Mouse (Mus musculus): ENCODE results near the gene Lpar5.

DNA sequence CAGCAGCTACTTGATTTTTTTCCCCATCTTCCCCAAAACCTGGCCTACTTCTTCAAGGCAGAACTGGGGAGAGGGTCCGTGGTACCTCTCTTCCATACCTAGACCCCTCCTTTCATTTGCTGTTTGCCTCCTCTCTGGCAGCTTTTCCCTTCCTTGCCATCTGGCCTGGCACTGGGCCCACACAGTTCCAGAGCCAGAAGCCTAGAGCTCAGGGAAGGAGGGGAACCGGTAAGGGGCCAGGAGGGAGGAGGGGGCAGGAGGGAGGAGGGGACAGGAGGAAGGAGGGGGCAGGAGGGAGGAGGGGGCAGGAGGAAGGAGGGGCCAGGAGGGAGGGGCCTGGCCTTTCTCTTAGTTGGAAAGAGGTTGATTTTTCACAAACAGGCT lies 4.2 kb downstream of the Lpar5 start:
- TF ChIP-seq CTCF (IDR thresholded peaks at IDR 0.05; ENCODE audit: low read depth, low read length) (no peak), POLR2A (IDR thresholded peaks at IDR 0.05; ENCODE audit: insufficient read depth, low read length) (no peak)
